Mouse (Mus musculus) embryonic facial prominence, embryonic 14.5 days (tissue): ENCODE data around the gene Slc22a16. TPM values are rescaled to one million over a fixed set of nuclear protein-coding genes. Genes with fewer than 3 reads are reported as not detected.

ENCODE experiments used
- ATAC-seq: fragments of 200-750 bp; cut with Nextera tagmentation; 2 replicates; pipeline ENCODE4 v1.8.0; 2017; ENCODE audit warnings: low read depth, moderate number of reproducible peaks, moderate TSS enrichment
- DNase-seq: peaks from one replicate; pipeline ENCODE4 v3.0.0-alpha.2; 2015; ENCODE audit warnings: low spot score
- H3K27ac ChIP-seq: fragments of 300-500 bp; sonication (generic); replicated peaks from 2 replicates; pipeline ENCODE4 v1.5.1; 2014; ENCODE audit warnings: low read depth, mild to moderate bottlenecking, low read length, moderate library complexity
- H3K27me3 ChIP-seq: fragments of 300-500 bp; sonication (generic); replicated peaks from 2 replicates; pipeline ENCODE4 v1.6.1; 2014; ENCODE audit warnings: low read length; ENCODE audit not compliant: control insufficient read depth, insufficient read depth
- H3K36me3 ChIP-seq: fragments of 300-500 bp; sonication (generic); 2 replicates; pipeline ENCODE4 v1.6.1; 2014; ENCODE audit warnings: low read length, mixed read lengths; ENCODE audit not compliant: control insufficient read depth, insufficient read depth
- H3K4me1 ChIP-seq: fragments of 300-500 bp; sonication (generic); 2 replicates; pipeline ENCODE4 v1.6.1; 2014; ENCODE audit warnings: antibody characterized with exemption, low read length; ENCODE audit not compliant: control insufficient read depth, insufficient read depth
- H3K4me2 ChIP-seq: fragments of 300-500 bp; sonication (generic); 2 replicates; pipeline ENCODE4 v1.6.1; 2014; ENCODE audit warnings: low read depth, mild to moderate bottlenecking, low read length, moderate library complexity, mixed read lengths
- H3K4me3 ChIP-seq: fragments of 300-500 bp; sonication (generic); 2 replicates; pipeline ENCODE4 v1.5.1; 2014; ENCODE audit warnings: low read depth, mild to moderate bottlenecking, low read length
- H3K9ac ChIP-seq: fragments of 300-500 bp; sonication (generic); 2 replicates; pipeline ENCODE4 v1.6.1; 2014; ENCODE audit warnings: low read depth, mild to moderate bottlenecking, low read length, moderate library complexity, mixed read lengths
- H3K9me3 ChIP-seq: fragments of 300-500 bp; sonication (generic); 2 replicates; pipeline ENCODE4 v1.6.1; 2016; ENCODE audit warnings: low read length; ENCODE audit not compliant: control insufficient read depth
- WGBS: fragments of 180-500 bp; shearing (Covaris S2); extraction: QIAGEN DNeasy Blood & Tissue Kit; methylation state at CpG from one replicate; pipeline ENCODE4 v1.1.7; 2014; 5-methylcytosine and 5-hydroxymethylcytosine counted together
- polyA plus RNA-seq: library from polyadenylated mRNA; unstranded; fragments of >200 nt; fragmentation: Nextera tagmentation; extraction: Ambion mirVana; gene quantifications from 2 replicates; pipeline ENCODE4 v1.2.1, GENCODE M21; 2014

The Slc22a16 gene
- polyA plus RNA-seq, 1 experiment from 2014 or later: not detected

- Histone ChIP-seq H3K27ac (no peak within 1 kb of the TSS), H3K9ac (no peak within 1 kb of the TSS), H3K27me3 (no peaks in the 10 kb centered on the region), H3K4me1 (no peaks in the 10 kb centered on the region), H3K9me3 (no peaks in the 10 kb centered on the region), H3K4me2 (no peak within 1 kb of the TSS), H3K4me3 (no peak within 1 kb of the TSS), H3K36me3 (no peaks in the 10 kb centered on the region)
- DNase-seq (no peak), ATAC-seq (no peak)
- 56% methylated on average over 8 of the region's 8 CpGs for WGBS
Observed at GRCm38 (mm10) chr10:40629656-40630311, 59.6 kb downstream of the Slc22a16 start, which contains the start of gene Ddo. TSS of gene Ddo (plus strand) at chr10:40630011.

GRCm38 (mm10) chr10:40630457-40630856, 60.3 kb downstream of the Slc22a16 start:
- no peaks in the 10 kb centered on the region for H3K4me1 ChIP-seq
- H3K27ac ChIP-seq: no peak overlapping the region
- ATAC-seq (no peak), DNase-seq (no peak)
- no peaks in the 10 kb centered on the region for H3K9me3 ChIP-seq
- H3K36me3 ChIP-seq: no peaks in the 10 kb centered on the region
- no peak overlapping the region for H3K4me2 ChIP-seq
- H3K27me3 ChIP-seq: no peaks in the 10 kb centered on the region
- no peak overlapping the region for H3K9ac ChIP-seq
- no peak overlapping the region for H3K4me3 ChIP-seq
- 67% methylated on average over 5 of the region's 5 CpGs for whole genome bisulfite sequencing

GRCm38 (mm10) chr10:40630961-40631360, 60.8 kb downstream of the Slc22a16 start:
- 55% methylated on average over 9 of the region's 9 CpGs for WGBS
- DNase-seq: no peak
- Histone ChIP-seq H3K27me3 (no peaks in the 10 kb centered on the region), H3K4me2 (no peak overlapping the region), H3K4me1 (no peaks in the 10 kb centered on the region), H3K36me3 (no peaks in the 10 kb centered on the region), H3K4me3 (no peak overlapping the region), H3K27ac (no peak overlapping the region), H3K9ac (no peak overlapping the region), H3K9me3 (no peaks in the 10 kb centered on the region)
- no peak for ATAC-seq

GRCm38 (mm10) chr10:40632087-40632486, 62.0 kb downstream of the Slc22a16 start:
- no peak for ATAC-seq
- H3K9me3 ChIP-seq: no peaks in the 10 kb centered on the region
- DNase-seq: no peak
- H3K27me3 ChIP-seq: no peaks in the 10 kb centered on the region
- H3K9ac ChIP-seq: no peak overlapping the region
- no peaks in the 10 kb centered on the region for H3K4me1 ChIP-seq
- H3K4me2 ChIP-seq: no peak overlapping the region
- no peak overlapping the region for H3K4me3 ChIP-seq
- no peak overlapping the region for H3K27ac ChIP-seq
- no peaks in the 10 kb centered on the region for H3K36me3 ChIP-seq
- 85% methylated on average over 3 of the region's 3 CpGs for WGBS

DNA sequence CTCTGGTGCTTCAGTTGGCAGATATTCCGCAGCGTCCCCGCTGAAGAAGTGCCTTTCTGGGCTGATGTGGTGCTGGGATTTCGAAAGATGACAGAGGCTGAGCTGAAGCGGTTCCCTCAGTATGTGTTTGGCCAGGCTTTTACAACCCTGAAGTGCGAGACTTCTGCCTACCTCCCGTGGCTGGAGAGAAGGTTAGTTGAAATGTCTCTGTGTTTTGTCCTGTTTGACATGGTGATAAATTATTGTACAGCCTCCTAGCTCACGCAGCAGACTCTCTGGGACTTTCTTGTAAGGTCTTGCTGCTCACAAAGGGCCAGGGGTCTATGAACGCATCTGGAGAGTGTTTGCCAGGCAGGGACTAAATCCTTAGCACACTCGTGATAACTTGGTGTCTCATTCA, 67.2 kb downstream of the Slc22a16 start:
- WGBS: 53% methylated on average over 10 of the region's 10 CpGs
- Histone ChIP-seq H3K4me2 (no peak overlapping the region), H3K9ac (no peak overlapping the region)

GRCm38 (mm10) chr10:40638276-40638675, 68.1 kb downstream of the Slc22a16 start:
- no peak overlapping the region for H3K4me2 ChIP-seq
- H3K9me3 ChIP-seq: no peaks in the 10 kb centered on the region
- no peaks in the 10 kb centered on the region; the same call in 1 of the 2 replicates for H3K4me1 ChIP-seq
- WGBS: 63% methylated on average over 7 of the region's 7 CpGs
- DNase-seq (no peak), ATAC-seq (no peak)
- H3K4me3 ChIP-seq: no peak overlapping the region
- no peak overlapping the region for H3K27ac ChIP-seq
- H3K27me3 ChIP-seq: no peaks in the 10 kb centered on the region
- no peak overlapping the region for H3K9ac ChIP-seq
- no peaks in the 10 kb centered on the region for H3K36me3 ChIP-seq

More for the DNA sequence above, 67.2 kb downstream of the Slc22a16 start:
- Histone ChIP-seq H3K4me1 (no peaks in the 10 kb centered on the region; the same call in 1 of the 2 replicates), H3K27me3 (no peaks in the 10 kb centered on the region), H3K9me3 (no peaks in the 10 kb centered on the region), H3K4me3 (no peak overlapping the region), H3K36me3 (no peaks in the 10 kb centered on the region), H3K27ac (no peak overlapping the region)
- no peak for DNase-seq
- ATAC-seq: no peak

- H3K4me1 ChIP-seq: no peaks in the 10 kb centered on the region; the same call in 1 of the 2 replicates
- H3K9ac ChIP-seq: no peak overlapping the region
- no peaks in the 10 kb centered on the region for H3K9me3 ChIP-seq
- 52% methylated on average over 26 of the region's 26 CpGs for WGBS
- H3K27me3 ChIP-seq: no peaks in the 10 kb centered on the region
- no peak overlapping the region for H3K4me2 ChIP-seq
- no peak overlapping the region for H3K27ac ChIP-seq
- ATAC-seq: no peak
- H3K36me3 ChIP-seq: no peaks in the 10 kb centered on the region
- no peak overlapping the region for H3K4me3 ChIP-seq
- DNase-seq: peak; percentile 13
Observed at GRCm38 (mm10) chr10:40638823-40639819, 69.0 kb downstream of the Slc22a16 start.

GRCm38 (mm10) chr10:40640406-40640805, 70.3 kb downstream of the Slc22a16 start:
- no peaks in the 10 kb centered on the region for H3K27me3 ChIP-seq
- 76% methylated on average over 4 of the region's 4 CpGs for WGBS
- H3K27ac ChIP-seq: no peak overlapping the region
- no peaks in the 10 kb centered on the region for H3K9me3 ChIP-seq
- H3K4me1 ChIP-seq: no peaks in the 10 kb centered on the region; the same call in 1 of the 2 replicates
- no peaks in the 10 kb centered on the region for H3K36me3 ChIP-seq
- H3K4me3 ChIP-seq: no peak overlapping the region
- no peak overlapping the region for H3K4me2 ChIP-seq
- H3K9ac ChIP-seq: no peak overlapping the region
- no peak for DNase-seq
- ATAC-seq: no peak
